Mouse (Mus musculus): ENCODE data around the gene Gm17078.
"Not testable (repeated sequence)": the region's sequence is repeated elsewhere in the genome, so short reads cannot be mapped to it uniquely, and the experiment has no call there.

Gene Gm17078

DNA sequence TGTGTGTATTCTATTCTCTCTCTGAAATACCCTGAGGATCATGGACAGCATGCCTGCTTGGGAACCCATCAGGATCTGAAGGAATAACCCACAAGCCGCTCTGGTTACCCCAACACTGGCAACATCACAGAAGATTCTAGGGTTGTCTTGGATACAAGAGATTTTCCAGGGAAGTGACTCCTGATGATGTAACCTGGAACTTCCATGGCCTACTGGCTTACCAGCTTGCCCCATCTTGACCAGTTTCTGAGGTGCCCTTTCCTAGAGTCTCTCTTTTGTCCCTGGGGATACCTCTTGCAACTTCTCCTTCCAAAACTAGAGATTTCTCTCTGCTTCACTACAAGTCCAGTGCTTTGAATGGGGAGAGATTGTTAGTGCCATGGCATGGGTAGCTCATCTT lies at the start of gene Gm17078:
Gene Gm17078 (minus strand): TSS at position 101 of the 400 bp plus-strand sequence.
- no peak for DNase-seq (ENCODE audit: low read depth, low spot score)

DNA sequence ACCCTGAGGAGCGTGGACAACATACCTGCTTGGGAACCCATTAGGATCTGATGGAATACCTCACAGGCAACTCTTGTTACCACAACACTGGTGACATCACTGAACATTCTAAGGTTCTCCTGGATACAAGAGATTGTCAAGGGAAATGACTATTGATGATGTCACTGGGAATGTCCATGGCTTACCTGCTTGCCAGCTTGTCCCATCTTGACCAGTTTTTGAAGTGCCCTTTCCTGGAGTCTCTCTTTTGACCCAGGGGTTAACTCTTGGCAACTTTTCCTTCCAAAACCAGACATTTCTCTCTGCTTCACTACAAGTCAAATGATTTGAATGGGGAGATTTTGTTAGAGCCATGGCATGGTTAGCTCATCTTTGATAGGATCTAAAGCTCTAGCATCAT lies 24.5 kb upstream of the Gm17078 start, which contains the start of gene Gm4181:
Gene Gm4181 (minus strand): TSS at position 101 of the 400 bp plus-strand sequence.
- DNase-seq (ENCODE audit: low read depth, low spot score) = not testable (repeated sequence)

DNA sequence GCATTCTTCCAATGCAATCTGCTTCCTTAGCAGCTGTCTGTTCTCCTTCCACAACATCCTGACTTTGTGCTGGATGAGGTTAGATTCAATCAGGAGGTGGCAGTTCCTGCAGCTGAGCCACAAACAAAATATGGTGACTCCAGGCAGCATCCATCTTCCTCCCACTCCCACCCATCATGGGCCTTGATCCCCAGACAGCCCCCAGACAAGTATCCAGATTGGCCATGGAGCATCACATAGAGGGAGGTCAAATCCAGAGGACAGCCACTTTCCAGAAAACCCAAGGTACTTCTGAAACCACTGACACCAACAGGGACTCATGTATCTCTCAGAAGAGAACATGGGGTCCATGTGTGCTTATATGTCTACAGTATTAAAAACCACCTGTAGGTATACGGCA lies 21.3 kb upstream of the Gm17078 start:
- DNase-seq (ENCODE audit: low read depth, low spot score) = not testable (repeated sequence)

DNA sequence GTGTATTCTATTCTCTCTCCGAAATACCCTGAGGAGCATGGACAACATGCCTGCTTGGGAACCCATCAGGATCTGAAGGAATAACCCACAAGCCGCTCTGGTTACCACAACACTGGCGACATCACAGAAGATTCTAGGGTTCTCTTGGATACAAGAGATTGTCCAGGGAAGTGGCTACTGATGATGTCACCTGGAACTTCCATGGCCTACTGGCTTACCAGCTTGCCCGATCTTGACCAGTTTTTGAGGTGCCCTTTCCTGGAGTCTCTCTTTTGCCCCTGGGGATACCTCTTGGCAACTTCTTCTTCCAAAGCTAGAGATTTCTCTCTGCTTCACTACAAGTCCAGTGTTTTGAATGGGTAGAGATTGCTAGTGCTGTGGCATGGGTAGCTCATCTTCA lies 19.1 kb downstream of the Gm17078 start, which contains the start of gene Gm17174:
Gene Gm17174 (minus strand): TSS at position 101 of the 400 bp plus-strand sequence.
- not testable (repeated sequence) for DNase-seq (ENCODE audit: low read depth, low spot score)

DNA sequence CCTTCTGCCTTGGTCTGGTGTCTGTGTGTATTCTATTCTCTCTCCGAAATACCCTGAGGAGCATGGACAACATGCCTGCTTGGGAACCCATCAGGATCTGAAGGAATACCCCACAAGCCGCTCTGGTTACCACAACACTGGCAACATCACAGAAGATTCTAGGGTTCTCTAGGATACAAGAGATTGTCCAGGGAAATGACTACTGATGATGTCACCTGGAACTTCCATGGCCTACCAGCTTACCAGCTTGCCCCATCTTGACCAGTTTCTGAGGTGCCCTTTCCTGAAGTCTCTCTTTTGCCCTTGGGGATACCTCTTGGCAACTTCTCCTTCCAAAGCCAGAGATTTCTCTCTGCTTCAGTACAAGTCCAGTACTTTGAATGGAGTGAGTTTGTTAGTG lies 37.1 kb downstream of the Gm17078 start, which contains the start of gene Gm17175:
Gene Gm17175 (minus strand): TSS at position 101 of the 400 bp plus-strand sequence.
- DNase-seq (ENCODE audit: low read depth, low spot score) = not testable (repeated sequence)

Measured in brain, embryonic 18.5 days (tissue).